Mouse (Mus musculus): ENCODE data around the gene Gm4756. TPM values are rescaled to one million over a fixed set of nuclear protein-coding genes. Genes with fewer than 3 reads are reported as not detected.

Gm4756 gene
- polyA plus RNA-seq, 1 experiment, result not detected

GRCm38 (mm10) chr12:72667868-72668469 is 18.5 kb upstream of the Gm4756 start:
- TF ChIP-seq CTCF (IDR thresholded peaks at IDR 0.05; ENCODE audit: borderline replicate concordance, insufficient read depth, low read depth, low read length) (no peak), POLR2A (IDR thresholded peaks at IDR 0.05; ENCODE audit: borderline replicate concordance, insufficient read depth, low read length) (no peak)

GRCm38 (mm10) chr12:72666015-72666414 is 16.6 kb upstream of the Gm4756 start:
- H3K4me3 ChIP-seq (replicated peaks; ENCODE audit: insufficient read depth, low read depth, low read length), result no peak overlapping the region
- H3K4me1 ChIP-seq (ENCODE audit: control insufficient read depth, insufficient read depth, low read length), result no peaks in the 10 kb centered on the region; the same call in 1 of the 2 replicates
- TF ChIP-seq POLR2A (IDR thresholded peaks at IDR 0.05; ENCODE audit: borderline replicate concordance, insufficient read depth, low read length) (no peak), CTCF (IDR thresholded peaks at IDR 0.05; ENCODE audit: borderline replicate concordance, insufficient read depth, low read depth, low read length) (no peak)
- no peaks in the 10 kb centered on the region for H3K27me3 ChIP-seq (ENCODE audit: control insufficient read depth, insufficient read depth, low read length)
- no peak for DNase-seq
- no peak overlapping the region for H3K27ac ChIP-seq (ENCODE audit: insufficient read depth, low read length)
- WGBS, result 79% methylated on average over 5 of the region's 5 CpGs

More at GRCm38 (mm10) chr12:72667868-72668469, 18.5 kb upstream of the Gm4756 start:
- no peaks in the 10 kb centered on the region; the same call in 1 of the 2 replicates for H3K4me1 ChIP-seq (ENCODE audit: control insufficient read depth, insufficient read depth, low read length)
- no peak overlapping the region for H3K27ac ChIP-seq (ENCODE audit: insufficient read depth, low read length)
- WGBS, result 68% methylated on average over 10 of the region's 10 CpGs
- no peak overlapping the region for H3K4me3 ChIP-seq (replicated peaks; ENCODE audit: insufficient read depth, low read depth, low read length)
- no peak for DNase-seq
- no peaks in the 10 kb centered on the region for H3K27me3 ChIP-seq (ENCODE audit: control insufficient read depth, insufficient read depth, low read length)

- no peaks in the 10 kb centered on the region for H3K27me3 ChIP-seq (ENCODE audit: control insufficient read depth, insufficient read depth, low read length)
- H3K4me3 ChIP-seq (replicated peaks; ENCODE audit: insufficient read depth, low read depth, low read length), result peak within 1 kb of the TSS; percentile 81
- under 1% methylated on average over 33 of the region's 33 CpGs for WGBS
- TF ChIP-seq POLR2A (IDR thresholded peaks at IDR 0.05; ENCODE audit: borderline replicate concordance, insufficient read depth, low read length), result peak; percentile 73
- no peak; the same call in 1 of the 2 replicates for TF ChIP-seq CTCF (IDR thresholded peaks at IDR 0.05; ENCODE audit: borderline replicate concordance, insufficient read depth, low read depth, low read length)
- H3K27ac ChIP-seq (ENCODE audit: insufficient read depth, low read length), result peak within 1 kb of the TSS; percentile 19
- peak; percentile 87 to 88 for DNase-seq
- no peaks in the 10 kb centered on the region; the same call in none of the 2 replicates for H3K4me1 ChIP-seq (ENCODE audit: control insufficient read depth, insufficient read depth, low read length)
These were observed 15.4 kb upstream of the Gm4756 start, which contains the start of gene Dhrs7 for GRCm38 (mm10) chr12:72664735-72665337. Gene Dhrs7 (minus strand): TSS chr12:72664909.

DNA sequence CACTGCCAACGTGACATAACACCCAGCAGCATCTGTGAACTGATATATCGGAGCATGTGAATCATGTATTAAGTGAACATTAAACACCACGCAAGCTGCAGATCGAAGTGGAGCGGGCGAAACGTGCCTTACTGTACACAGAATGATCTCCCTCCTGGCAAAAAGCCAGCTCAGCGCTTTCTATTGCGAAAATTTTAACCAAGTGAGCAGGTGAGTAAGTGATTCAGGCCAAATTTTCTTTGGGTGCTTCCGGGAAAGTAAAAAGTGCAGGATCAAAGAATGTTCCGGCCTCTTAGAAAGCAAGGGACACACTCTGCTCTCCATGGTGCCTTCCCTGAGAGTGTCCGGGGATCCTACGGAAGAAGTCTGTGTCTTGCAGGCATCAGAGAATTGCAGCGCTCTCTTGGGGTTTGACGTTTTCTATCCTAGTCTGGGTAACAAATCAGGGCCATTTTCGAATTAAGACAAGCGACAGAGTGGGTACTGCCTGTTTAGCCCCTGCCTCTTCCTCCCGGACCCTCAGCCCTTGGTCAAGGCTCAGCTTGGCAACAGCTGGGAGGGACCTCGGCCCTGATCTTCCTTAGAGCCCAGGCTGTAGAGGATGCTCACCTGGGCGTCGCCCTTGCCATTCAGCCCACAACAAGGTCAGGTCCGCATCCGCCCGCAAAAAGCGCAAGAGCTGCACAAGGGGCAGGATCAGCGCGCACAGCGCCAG is 14.7 kb upstream of the Gm4756 start:
- no peaks in the 10 kb centered on the region for H3K27me3 ChIP-seq (ENCODE audit: control insufficient read depth, insufficient read depth, low read length)
- H3K4me1 ChIP-seq (ENCODE audit: control insufficient read depth, insufficient read depth, low read length), result no peaks in the 10 kb centered on the region; the same call in none of the 2 replicates
- TF ChIP-seq POLR2A (IDR thresholded peaks at IDR 0.05; ENCODE audit: borderline replicate concordance, insufficient read depth, low read length) (no peak), CTCF (IDR thresholded peaks at IDR 0.05; ENCODE audit: borderline replicate concordance, insufficient read depth, low read depth, low read length) (0 out of 2 replicates have a peak, but pooled peaks have one; percentile 15)
- WGBS, result 3% methylated on average over 28 of the region's 28 CpGs
- peak; percentile 42 to 52 for DNase-seq
- H3K27ac ChIP-seq (ENCODE audit: insufficient read depth, low read length), result peak overlapping the region; percentile 19
- peak overlapping the region; percentile 81 for H3K4me3 ChIP-seq (replicated peaks; ENCODE audit: insufficient read depth, low read depth, low read length)

GRCm38 (mm10) chr12:72655775-72656174 is 6.3 kb upstream of the Gm4756 start:
- no peak for DNase-seq
- no peaks in the 10 kb centered on the region; the same call in 1 of the 2 replicates for H3K4me1 ChIP-seq (ENCODE audit: control insufficient read depth, insufficient read depth, low read length)
- H3K27ac ChIP-seq (ENCODE audit: insufficient read depth, low read length), result no peak overlapping the region
- WGBS, result 93% methylated on average over 16 of the region's 16 CpGs
- no peak for TF ChIP-seq CTCF (IDR thresholded peaks at IDR 0.05; ENCODE audit: borderline replicate concordance, insufficient read depth, low read depth, low read length)
- TF ChIP-seq POLR2A (IDR thresholded peaks at IDR 0.05; ENCODE audit: borderline replicate concordance, insufficient read depth, low read length), result no peak
- H3K4me3 ChIP-seq (replicated peaks; ENCODE audit: insufficient read depth, low read depth, low read length), result no peak overlapping the region
- no peaks in the 10 kb centered on the region for H3K27me3 ChIP-seq (ENCODE audit: control insufficient read depth, insufficient read depth, low read length)

DNA sequence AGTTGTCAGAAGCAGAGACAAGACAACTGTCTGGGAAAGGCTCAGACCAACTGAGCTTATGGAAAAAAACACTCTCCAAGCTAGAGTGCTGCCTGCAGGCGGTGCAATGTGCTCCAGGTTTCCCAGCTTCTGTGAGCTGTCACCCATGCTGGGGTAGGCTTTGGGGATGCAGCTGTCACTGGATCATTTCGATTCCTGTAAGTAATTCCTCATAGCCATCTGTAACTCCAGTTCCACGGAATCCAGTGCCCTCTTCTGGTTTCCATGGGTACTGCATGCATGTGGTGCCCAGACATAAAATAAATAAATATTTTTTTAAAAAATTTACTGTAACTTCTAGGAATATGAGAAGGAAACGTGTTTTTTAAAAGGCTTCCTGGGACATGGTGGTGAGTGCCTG is 5.2 kb upstream of the Gm4756 start:
- DNase-seq, result peak; percentile 57 to 67
- 5% methylated on average over 4 of the region's 4 CpGs for WGBS
- H3K27me3 ChIP-seq (ENCODE audit: control insufficient read depth, insufficient read depth, low read length), result no peaks in the 10 kb centered on the region

GRCm38 (mm10) chr12:72648921-72649320 is 540 bp downstream of the Gm4756 start:
- no peak overlapping the region for H3K27ac ChIP-seq (ENCODE audit: insufficient read depth, low read length)
- no peak for TF ChIP-seq POLR2A (IDR thresholded peaks at IDR 0.05; ENCODE audit: borderline replicate concordance, insufficient read depth, low read length)
- TF ChIP-seq CTCF (IDR thresholded peaks at IDR 0.05; ENCODE audit: borderline replicate concordance, insufficient read depth, low read depth, low read length), result no peak
- no peak overlapping the region for H3K4me3 ChIP-seq (replicated peaks; ENCODE audit: insufficient read depth, low read depth, low read length)
- no peaks in the 10 kb centered on the region for H3K4me1 ChIP-seq (ENCODE audit: control insufficient read depth, insufficient read depth, low read length)
- DNase-seq, result no peak
- H3K27me3 ChIP-seq (ENCODE audit: control insufficient read depth, insufficient read depth, low read length), result no peaks in the 10 kb centered on the region
- WGBS, result 89% methylated on average over 14 of the region's 14 CpGs

More for the DNA sequence above, 5.2 kb upstream of the Gm4756 start:
- TF ChIP-seq POLR2A (IDR thresholded peaks at IDR 0.05; ENCODE audit: borderline replicate concordance, insufficient read depth, low read length) (no peak), CTCF (IDR thresholded peaks at IDR 0.05; ENCODE audit: borderline replicate concordance, insufficient read depth, low read depth, low read length) (peak; percentile 69; the same call in 1 of the 2 replicates)
- no peak overlapping the region for H3K4me3 ChIP-seq (replicated peaks; ENCODE audit: insufficient read depth, low read depth, low read length)
- no peak overlapping the region for H3K27ac ChIP-seq (ENCODE audit: insufficient read depth, low read length)
- no peaks in the 10 kb centered on the region for H3K4me1 ChIP-seq (ENCODE audit: control insufficient read depth, insufficient read depth, low read length)

All from cerebellum, adult 2 months (tissue).